Mouse (Mus musculus): ENCODE results near the gene Imp3. TPM values are rescaled to one million over a fixed set of nuclear protein-coding genes. Genes with fewer than 3 reads are reported as not detected.
"Not testable (repeated sequence)": the region's sequence is repeated elsewhere in the genome, so short reads cannot be mapped to it uniquely, and the experiment has no call there.

Gene Imp3
- polyA plus RNA-seq, 1 experiment from 2014 or later: 65.1 TPM

DNA sequence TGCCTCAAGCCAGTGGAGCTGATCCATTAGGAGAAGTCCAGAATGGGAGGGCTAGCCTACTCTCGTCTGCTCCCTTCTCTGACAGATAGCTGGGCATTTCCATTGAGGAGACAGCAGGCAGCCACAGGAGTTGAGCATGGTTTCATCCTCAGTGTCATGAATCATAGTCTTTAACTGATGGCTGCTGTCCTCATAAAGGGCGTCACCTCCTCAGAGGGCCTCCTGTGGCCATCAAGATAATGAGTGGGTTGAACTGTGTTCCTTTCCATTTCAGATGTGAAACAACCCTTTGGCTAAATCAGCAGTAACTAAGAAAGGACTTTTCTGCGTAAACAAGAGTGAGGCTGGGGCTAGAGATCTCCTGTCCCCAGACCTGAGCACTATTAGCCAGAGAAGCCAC lies 33.6 kb upstream of the Imp3 start:
- Histone ChIP-seq H3K36me3 (no peaks in the 10 kb centered on the region), H3K4me3 (no peak overlapping the region), H3K4me1 (peaks cover 26% of the 10 kb centered on the region), H3K27me3 (ENCODE audit: insufficient read depth, poor library complexity, severe bottlenecking) (no peaks in the 10 kb centered on the region), H3K27ac (no peak overlapping the region), H3K9me3 (no peaks in the 10 kb centered on the region)
- DNase-seq (ENCODE audit: low spot score): no peak
- WGBS: 72% methylated on average over 3 of the region's 3 CpGs

DNA sequence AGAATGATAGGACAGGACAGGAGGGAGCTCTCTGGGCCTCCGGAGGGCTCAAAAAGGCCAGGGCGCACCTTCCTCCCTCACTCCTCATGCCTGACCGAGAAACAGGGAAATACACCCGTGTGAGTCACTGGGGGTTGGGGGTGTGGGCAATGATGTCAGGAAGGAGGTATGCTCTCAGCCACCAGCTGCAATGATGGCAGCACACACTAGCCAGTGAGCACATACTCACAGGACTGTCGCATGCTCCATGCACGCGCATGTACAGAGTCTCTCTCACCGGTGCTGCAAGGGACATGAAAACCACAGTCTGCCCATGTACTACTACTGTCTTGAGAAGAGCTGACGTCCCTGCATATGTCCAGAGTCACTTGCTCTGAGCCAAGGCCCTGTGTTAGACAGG lies 29.7 kb upstream of the Imp3 start:
- H3K36me3 ChIP-seq: no peaks in the 10 kb centered on the region
- no peak overlapping the region; the same call in 1 of the 2 replicates for H3K27ac ChIP-seq
- 63% methylated on average over 9 of the region's 9 CpGs for WGBS
- H3K4me1 ChIP-seq: peaks cover 12% of the 10 kb centered on the region; the same call in 1 of the 2 replicates
- no peak for DNase-seq (ENCODE audit: low spot score)
- H3K9me3 ChIP-seq: no peaks in the 10 kb centered on the region
- no peak overlapping the region for H3K4me3 ChIP-seq
- H3K27me3 ChIP-seq (ENCODE audit: insufficient read depth, poor library complexity, severe bottlenecking): no peaks in the 10 kb centered on the region

DNA sequence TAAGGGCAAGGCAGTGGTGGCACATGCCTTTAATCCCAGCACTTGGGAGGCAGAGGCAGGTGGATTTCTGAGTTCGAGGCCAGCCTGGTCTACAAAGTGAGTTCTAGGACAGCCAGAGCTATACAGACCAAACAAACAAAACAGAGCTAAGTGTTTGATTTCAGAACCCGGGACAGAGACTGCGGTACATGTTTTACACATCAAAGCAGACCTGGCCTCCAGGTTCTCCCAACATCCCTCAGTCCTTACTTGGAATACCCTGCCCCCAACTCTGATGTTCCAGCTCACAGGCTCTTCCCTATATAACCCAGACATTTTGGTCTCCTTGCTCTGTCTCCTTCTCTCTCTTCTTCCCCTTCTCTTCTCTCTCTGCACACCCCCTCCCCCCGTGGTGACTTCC lies 27.3 kb upstream of the Imp3 start:
- not testable (repeated sequence) for H3K36me3 ChIP-seq; H3K4me3 ChIP-seq; H3K27me3 ChIP-seq (ENCODE audit: insufficient read depth, poor library complexity, severe bottlenecking); H3K9me3 ChIP-seq; DNase-seq (ENCODE audit: low spot score); H3K27ac ChIP-seq
- peaks cover 12% of the 10 kb centered on the region; the same call in 1 of the 2 replicates for H3K4me1 ChIP-seq
- WGBS: 40% methylated on average over 4 of the region's 4 CpGs

GRCm38 (mm10) chr9:56911017-56911416 lies 26.3 kb upstream of the Imp3 start:
- DNase-seq (ENCODE audit: low spot score): no peak
- Histone ChIP-seq H3K4me3 (no peak overlapping the region), H3K36me3 (peaks cover 14% of the 10 kb centered on the region; the same call in 1 of the 2 replicates), H3K27me3 (ENCODE audit: insufficient read depth, poor library complexity, severe bottlenecking) (no peaks in the 10 kb centered on the region), H3K9me3 (no peaks in the 10 kb centered on the region), H3K27ac (no peak overlapping the region), H3K4me1 (peaks cover 12% of the 10 kb centered on the region; the same call in 1 of the 2 replicates)
- WGBS: 74% methylated on average over 1 of the region's 1 CpGs

- no peaks in the 10 kb centered on the region for H3K9me3 ChIP-seq
- DNase-seq (ENCODE audit: low spot score): no peak
- WGBS: 80% methylated on average over 9 of the region's 9 CpGs
- H3K27me3 ChIP-seq (ENCODE audit: insufficient read depth, poor library complexity, severe bottlenecking): no peaks in the 10 kb centered on the region
- peaks cover 6% of the 10 kb centered on the region; the same call in 1 of the 2 replicates for H3K4me1 ChIP-seq
- H3K36me3 ChIP-seq: peaks cover 42% of the 10 kb centered on the region
- no peak overlapping the region for H3K4me3 ChIP-seq
- no peak overlapping the region for H3K27ac ChIP-seq
Measured at GRCm38 (mm10) chr9:56913991-56914390, 23.3 kb upstream of the Imp3 start.

GRCm38 (mm10) chr9:56915116-56915515 lies 22.2 kb upstream of the Imp3 start:
- Histone ChIP-seq H3K4me1 (no peaks in the 10 kb centered on the region), H3K27me3 (ENCODE audit: insufficient read depth, poor library complexity, severe bottlenecking) (no peaks in the 10 kb centered on the region), H3K9me3 (no peaks in the 10 kb centered on the region), H3K36me3 (peaks cover 52% of the 10 kb centered on the region), H3K27ac (no peak overlapping the region), H3K4me3 (no peak overlapping the region)
- 73% methylated on average over 1 of the region's 1 CpGs for WGBS
- no peak for DNase-seq (ENCODE audit: low spot score)

DNA sequence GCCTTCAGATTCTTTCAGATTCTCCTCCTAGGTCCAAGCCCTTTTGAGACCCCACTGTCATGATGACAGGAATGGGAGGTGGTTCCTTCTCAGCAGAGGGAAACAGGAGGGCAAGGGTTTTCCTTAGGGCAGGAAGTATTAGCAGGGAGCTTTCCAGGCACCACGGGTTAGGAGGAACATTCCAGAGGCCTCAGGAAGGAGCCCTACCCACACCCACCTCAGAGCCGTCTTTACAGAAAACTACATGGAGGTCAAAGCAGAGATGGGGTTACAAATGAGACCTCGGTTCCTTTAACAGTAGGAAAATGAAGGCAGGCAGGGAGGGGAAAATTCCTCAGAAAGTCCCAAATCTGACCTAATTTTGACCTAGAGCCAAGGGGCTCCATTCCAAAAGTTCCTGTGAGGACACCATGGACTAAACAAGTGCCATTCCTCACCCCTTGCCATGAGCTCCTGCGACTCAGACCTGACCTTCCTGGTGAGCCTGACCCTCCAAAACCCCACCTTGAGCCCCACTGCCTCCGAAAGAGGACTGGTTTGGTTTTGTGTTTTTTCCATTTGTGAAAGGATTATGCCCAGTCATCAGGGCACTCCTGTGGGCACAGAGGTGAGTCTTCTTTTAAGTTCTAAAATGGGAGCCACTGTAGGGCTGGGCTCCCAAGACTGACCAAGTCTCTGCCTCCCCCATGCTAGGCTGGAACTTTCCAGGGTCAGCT lies 21.4 kb upstream of the Imp3 start:
- H3K27ac ChIP-seq: no peak overlapping the region
- DNase-seq (ENCODE audit: low spot score): no peak
- peaks cover 59% of the 10 kb centered on the region for H3K36me3 ChIP-seq
- H3K4me3 ChIP-seq: no peak overlapping the region
- no peaks in the 10 kb centered on the region for H3K27me3 ChIP-seq (ENCODE audit: insufficient read depth, poor library complexity, severe bottlenecking)
- 70% methylated on average over 5 of the region's 5 CpGs for WGBS
- H3K9me3 ChIP-seq: no peaks in the 10 kb centered on the region
- H3K4me1 ChIP-seq: no peaks in the 10 kb centered on the region

DNA sequence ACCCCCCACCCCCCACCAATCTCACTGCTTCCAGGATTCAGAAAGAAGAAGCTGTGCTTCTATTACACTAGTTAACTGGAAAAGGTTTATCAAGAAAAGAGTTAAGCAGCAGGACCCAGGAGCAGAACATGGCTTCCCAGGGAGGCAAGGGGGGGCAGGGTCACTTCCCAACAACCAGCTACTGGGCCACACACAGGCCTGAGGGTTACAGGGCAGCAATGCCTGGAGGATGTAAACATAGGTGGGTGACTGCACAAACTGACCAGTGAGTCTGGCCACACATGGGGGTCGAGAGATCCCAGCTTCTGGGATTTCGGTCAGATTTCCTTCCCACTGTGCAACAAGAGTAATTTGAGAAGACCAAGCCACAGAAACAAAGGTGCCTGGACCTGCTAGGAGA lies 20.1 kb upstream of the Imp3 start:
- no peak for DNase-seq (ENCODE audit: low spot score)
- peaks cover 71% of the 10 kb centered on the region for H3K36me3 ChIP-seq
- H3K27ac ChIP-seq: no peak overlapping the region
- H3K9me3 ChIP-seq: no peaks in the 10 kb centered on the region
- no peaks in the 10 kb centered on the region for H3K27me3 ChIP-seq (ENCODE audit: insufficient read depth, poor library complexity, severe bottlenecking)
- WGBS: 75% methylated on average over 2 of the region's 2 CpGs
- no peak overlapping the region for H3K4me3 ChIP-seq
- H3K4me1 ChIP-seq: no peaks in the 10 kb centered on the region

DNA sequence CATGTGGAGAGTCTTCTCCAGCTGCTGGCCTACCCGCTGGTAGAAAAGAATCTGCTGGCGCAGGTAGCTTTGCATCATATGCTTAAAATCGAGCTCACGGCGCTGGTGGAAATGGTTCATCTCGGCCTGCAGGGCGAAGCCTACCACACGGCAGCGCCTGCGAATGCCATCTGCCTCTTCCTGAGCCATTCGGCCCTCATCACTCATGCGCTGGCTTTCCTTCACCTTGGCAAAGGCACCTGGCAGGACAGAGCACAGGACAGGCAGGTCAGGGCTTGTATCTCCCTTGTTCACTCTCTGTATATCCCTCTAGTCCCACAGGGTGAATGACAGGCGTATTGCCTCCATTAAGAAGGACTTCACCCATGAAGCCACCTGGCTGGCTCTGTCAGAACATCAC lies 18.8 kb upstream of the Imp3 start:
- no peak for DNase-seq (ENCODE audit: low spot score)
- Histone ChIP-seq H3K9me3 (no peaks in the 10 kb centered on the region), H3K4me1 (peaks cover 8% of the 10 kb centered on the region), H3K27me3 (ENCODE audit: insufficient read depth, poor library complexity, severe bottlenecking) (no peaks in the 10 kb centered on the region), H3K27ac (no peak overlapping the region), H3K4me3 (no peak overlapping the region), H3K36me3 (peaks cover 78% of the 10 kb centered on the region)
- WGBS: 90% methylated on average over 13 of the region's 13 CpGs

- Histone ChIP-seq H3K27me3 (ENCODE audit: insufficient read depth, poor library complexity, severe bottlenecking) (no peaks in the 10 kb centered on the region), H3K4me3 (no peak overlapping the region), H3K9me3 (no peaks in the 10 kb centered on the region), H3K36me3 (peaks cover 54% of the 10 kb centered on the region), H3K27ac (no peak overlapping the region), H3K4me1 (peaks cover 46% of the 10 kb centered on the region)
- 87% methylated on average over 4 of the region's 4 CpGs for WGBS
- DNase-seq (ENCODE audit: low spot score): no peak
Measured at GRCm38 (mm10) chr9:56922746-56923145, 14.5 kb upstream of the Imp3 start.

DNA sequence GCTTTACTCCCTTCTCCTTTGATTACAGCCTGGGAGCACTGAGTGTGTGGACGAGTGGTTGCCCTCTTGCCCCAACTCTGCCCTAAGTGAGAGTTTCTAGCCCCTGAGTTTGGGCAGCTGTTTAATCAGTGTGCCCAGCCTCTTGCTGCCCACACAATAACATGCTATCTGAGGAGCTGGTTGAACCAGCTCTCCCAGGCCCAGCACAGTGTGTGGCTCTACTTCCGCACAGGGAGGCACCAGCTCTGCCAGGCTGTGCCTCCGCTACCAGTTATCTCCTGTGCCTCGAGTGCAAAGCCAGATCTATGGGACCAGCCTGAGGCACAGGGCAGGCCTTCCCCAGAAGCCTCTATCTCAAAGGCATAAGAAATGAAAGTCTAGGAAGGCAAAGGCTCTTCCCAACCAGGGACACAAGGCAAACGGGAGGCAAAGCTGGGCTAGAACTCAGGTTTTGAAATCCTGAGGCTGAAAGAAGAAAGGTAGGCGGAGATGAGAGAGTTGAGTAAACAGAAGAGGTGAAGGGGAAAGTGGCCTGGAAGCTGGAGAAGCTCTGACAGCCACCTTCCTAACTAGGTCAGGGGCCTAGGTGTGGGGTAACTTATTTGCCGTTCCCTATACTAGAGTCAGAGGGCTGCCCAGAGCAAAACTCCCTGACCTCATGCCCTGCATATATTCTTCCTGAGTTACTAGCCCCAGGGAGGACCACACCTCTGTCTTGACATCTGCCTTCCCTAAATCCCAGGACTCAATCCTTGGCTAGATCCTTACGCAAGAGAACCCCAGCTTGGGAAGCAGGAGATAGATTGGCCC lies 13.2 kb upstream of the Imp3 start:
- DNase-seq (ENCODE audit: low spot score): no peak
- Histone ChIP-seq H3K9me3 (no peaks in the 10 kb centered on the region), H3K27me3 (ENCODE audit: insufficient read depth, poor library complexity, severe bottlenecking) (no peaks in the 10 kb centered on the region), H3K27ac (peak overlapping the region; percentile 81), H3K4me1 (peaks cover 56% of the 10 kb centered on the region), H3K36me3 (peaks cover 42% of the 10 kb centered on the region), H3K4me3 (peak overlapping the region; percentile 79)
- 49% methylated on average over 8 of the region's 8 CpGs for WGBS

DNA sequence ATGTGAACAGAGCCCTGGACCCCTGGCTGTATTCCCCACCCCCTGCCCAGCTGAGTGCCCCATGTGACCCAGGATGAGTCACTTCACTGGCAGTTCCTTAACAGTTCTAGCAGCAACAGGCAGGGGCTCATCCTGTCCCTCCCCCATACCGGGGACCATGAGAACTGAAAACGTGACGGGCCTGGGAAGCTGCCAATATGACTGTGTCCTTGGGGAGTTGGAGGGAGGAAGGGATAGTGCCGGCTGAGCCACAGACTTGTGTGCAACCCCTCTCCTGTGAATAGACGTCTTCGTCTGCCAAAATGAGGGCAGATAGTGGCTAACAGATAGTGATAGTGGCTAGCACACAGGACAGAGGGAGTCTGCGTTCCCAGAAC lies 12.6 kb upstream of the Imp3 start:
- Histone ChIP-seq H3K36me3 (peaks cover 37% of the 10 kb centered on the region), H3K4me1 (peaks cover 57% of the 10 kb centered on the region), H3K4me3 (peak overlapping the region; percentile 79), H3K27me3 (ENCODE audit: insufficient read depth, poor library complexity, severe bottlenecking) (no peaks in the 10 kb centered on the region), H3K27ac (peak overlapping the region; percentile 81), H3K9me3 (no peaks in the 10 kb centered on the region)
- WGBS: 11% methylated on average over 7 of the region's 7 CpGs
- peak; percentile 93 for DNase-seq (ENCODE audit: low spot score)

GRCm38 (mm10) chr9:56925291-56926024 lies 11.8 kb upstream of the Imp3 start:
- WGBS: 82% methylated on average over 26 of the region's 26 CpGs
- no peak for DNase-seq (ENCODE audit: low spot score)
- Histone ChIP-seq H3K4me1 (peaks cover 57% of the 10 kb centered on the region), H3K4me3 (peak overlapping the region; percentile 79), H3K27ac (peak overlapping the region; percentile 81), H3K27me3 (ENCODE audit: insufficient read depth, poor library complexity, severe bottlenecking) (no peaks in the 10 kb centered on the region), H3K9me3 (no peaks in the 10 kb centered on the region), H3K36me3 (peaks cover 29% of the 10 kb centered on the region)
